Mouse (Mus musculus) gastrocnemius, postnatal 10 days (tissue): Measurements from ENCODE around the gene Pon3. TPM values are rescaled to one million over a fixed set of nuclear protein-coding genes. Genes with fewer than 3 reads are reported as not detected.
"Not testable (repeated sequence)": the region's sequence is repeated elsewhere in the genome, so short reads cannot be mapped to it uniquely, and the experiment has no call there.

Experiments
- DNase-seq: peaks from one replicate; pipeline ENCODE4 v3.0.0; 2021; ENCODE audit warnings: mixed read lengths
- total RNA-seq, 2 experiments: library from RNA; stranded (reverse); gene quantifications; 2 replicates each; pipeline ENCODE4 v1.2.3; 2021

Pon3 gene
- total RNA-seq, 2 experiments from 2014 or later: 17.0 to 24.2 TPM

DNA sequence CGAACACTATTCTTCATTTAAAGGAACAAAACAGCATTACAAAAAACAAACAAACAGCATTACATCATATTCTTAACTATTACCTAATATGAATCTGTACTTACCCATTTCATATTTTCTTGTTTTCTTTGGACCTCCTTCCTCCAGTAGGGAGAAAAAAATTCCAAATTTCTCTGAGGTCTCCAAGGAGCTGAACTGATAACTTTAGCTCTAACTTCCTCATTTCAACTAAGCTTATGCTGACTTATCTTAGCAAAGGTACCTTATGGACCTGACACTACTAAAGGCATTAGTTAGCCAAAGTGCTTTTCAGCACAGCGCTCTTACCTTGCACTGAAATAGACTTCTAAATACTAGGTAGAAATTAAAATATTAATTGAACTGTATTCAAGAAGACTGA is 1.2 kb downstream of the Pon3 start:
- DNase-seq: no peak

- DNase-seq: no peak
Observed at GRCm38 (mm10) chr6:5245926-5246325, 10.2 kb downstream of the Pon3 start.

- DNase-seq: no peak
Observed at GRCm38 (mm10) chr6:5238799-5239198, 17.3 kb downstream of the Pon3 start.

GRCm38 (mm10) chr6:5237510-5237909 is 18.6 kb downstream of the Pon3 start:
- DNase-seq: no peak

DNA sequence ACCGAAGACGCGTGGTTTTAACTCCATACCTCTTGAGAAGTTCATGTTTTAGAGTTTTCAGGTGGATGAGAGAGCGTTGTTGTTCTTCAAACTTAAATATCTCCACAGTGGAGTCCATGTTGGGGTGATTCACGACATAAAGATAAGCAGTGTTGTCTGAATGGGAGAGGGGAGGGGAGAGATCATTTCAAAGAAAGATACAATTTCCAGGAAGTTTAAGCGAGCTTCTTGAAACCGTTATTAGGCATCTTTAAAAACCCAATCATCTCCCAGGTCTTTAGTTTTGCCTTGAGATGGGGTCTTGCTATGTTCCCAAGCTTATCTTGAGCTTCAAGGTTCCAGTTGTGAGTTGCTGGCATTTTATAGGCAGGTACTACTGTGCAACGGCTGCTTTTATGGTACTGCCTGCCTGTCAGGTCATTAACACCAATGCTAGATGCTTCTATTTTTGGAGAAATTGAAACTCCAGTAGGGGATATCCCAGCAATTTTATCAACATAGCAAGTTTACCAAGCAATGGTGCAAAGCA is 19.2 kb downstream of the Pon3 start:
- no peak for DNase-seq

GRCm38 (mm10) chr6:5234563-5234962 is 21.5 kb downstream of the Pon3 start:
- DNase-seq: no peak

DNA sequence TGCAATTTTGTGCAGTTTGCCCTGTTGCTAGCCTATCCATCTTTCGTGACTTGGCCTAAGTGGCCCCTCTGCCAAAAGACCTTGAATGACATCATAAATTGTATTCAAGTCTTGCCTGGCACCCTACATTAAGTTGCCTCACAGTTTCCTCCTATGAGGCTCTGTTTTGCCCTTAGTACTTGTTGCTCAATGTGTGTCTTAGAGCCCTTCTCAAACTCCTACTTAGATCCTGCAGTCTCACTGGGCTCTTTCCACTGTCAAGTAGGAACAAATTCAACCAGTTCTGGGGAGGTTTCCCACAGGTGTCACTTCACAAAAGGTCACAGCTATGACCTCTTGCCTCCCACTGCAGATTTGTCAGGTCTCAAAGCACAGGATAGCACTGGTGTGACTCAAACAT is 22.3 kb downstream of the Pon3 start:
- DNase-seq: no peak

DNA sequence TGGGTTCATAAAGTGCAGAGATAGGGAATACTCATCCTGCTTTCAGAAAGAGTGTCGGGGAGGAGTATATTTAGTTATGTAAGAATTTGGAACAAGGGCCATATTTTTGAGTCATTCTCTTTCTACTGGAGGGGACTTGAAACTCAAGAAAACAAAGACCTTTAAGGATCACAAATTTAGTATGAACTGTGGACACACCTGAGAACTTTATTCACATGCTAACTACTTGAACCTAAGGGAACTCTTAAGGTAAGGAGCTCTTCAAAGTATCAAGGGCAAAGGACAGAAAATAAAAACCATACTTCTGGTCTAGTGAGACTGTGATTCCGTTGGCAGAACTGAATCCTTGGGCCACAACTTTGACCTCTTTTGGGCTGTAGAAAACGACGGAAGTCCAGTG is 24.1 kb downstream of the Pon3 start:
- no peak for DNase-seq

DNA sequence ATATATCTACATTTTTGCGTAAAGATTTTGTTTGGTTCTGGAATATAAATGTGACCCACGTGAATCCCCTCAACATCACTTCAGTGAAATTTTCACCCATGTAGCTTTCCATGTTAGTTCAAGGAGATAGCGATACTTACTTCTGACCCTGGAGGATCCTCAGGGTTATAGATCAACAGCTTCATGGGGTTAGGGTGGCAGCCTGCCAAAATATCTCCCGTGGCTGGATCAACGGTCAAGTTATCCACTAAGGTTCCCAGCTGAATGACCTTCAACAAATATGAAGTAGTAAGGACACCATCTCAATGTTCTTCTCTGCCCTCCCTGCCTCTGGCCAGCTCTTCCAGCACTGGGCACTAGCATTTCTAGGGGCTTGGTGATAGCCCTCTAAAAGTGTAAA is 25.8 kb downstream of the Pon3 start:
- DNase-seq: no peak

DNA sequence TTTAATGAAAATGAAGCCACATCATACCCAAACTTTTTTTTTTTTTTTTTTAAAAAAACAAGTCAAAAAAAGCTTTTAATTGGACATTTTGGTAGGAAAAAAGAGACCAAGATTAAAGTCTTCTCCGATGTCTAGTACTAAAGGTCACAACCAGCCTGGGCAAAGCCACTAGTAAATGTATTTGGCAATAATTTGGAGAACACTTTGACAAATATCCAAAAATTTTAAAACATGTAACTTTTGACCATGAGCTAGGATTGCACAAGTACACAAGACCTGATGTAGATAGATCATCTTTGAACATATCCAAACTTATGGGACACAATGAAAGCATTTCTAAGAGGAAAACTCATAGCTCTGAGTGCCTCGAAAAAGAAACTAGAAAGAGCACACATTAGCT is 32.5 kb downstream of the Pon3 start:
- DNase-seq: not testable (repeated sequence)

- no peak for DNase-seq
Observed at GRCm38 (mm10) chr6:5222080-5222479, 34.0 kb downstream of the Pon3 start.

- no peak for DNase-seq
Observed at GRCm38 (mm10) chr6:5218190-5218589, 37.9 kb downstream of the Pon3 start.

- no peak for DNase-seq
Observed at GRCm38 (mm10) chr6:5207817-5208216, 48.3 kb downstream of the Pon3 start.

- no peak for DNase-seq
Observed at GRCm38 (mm10) chr6:5199916-5200315, 56.2 kb downstream of the Pon3 start.

- DNase-seq: no peak
Observed at GRCm38 (mm10) chr6:5199376-5199905, 56.6 kb downstream of the Pon3 start.

DNA sequence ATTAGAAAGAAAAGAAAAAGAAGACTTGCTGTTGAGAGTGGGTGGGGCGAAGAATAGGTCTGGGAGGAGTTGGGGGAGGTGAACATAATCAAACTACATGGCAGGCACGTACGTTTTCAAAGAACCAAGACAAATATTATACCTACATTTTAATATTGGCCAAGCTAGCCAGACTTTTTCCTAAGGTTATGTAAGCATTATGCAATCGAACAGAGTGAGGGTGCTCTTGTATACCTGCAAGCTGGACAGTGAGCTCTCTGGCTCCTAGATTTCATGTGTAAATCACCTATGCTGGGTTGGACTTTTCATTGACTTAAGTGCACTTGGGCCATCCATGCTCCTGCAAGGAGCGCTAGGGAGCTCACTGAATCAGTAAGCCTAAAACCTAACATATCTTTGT is 57.5 kb downstream of the Pon3 start:
- DNase-seq: no peak

GRCm38 (mm10) chr6:5193693-5194092 is 62.4 kb downstream of the Pon3 start, which contains the start of gene Pon1:
Gene Pon1, minus strand, starts transcription at chr6:5193946.
- DNase-seq: no peak

GRCm38 (mm10) chr6:5190761-5191160 is 65.3 kb downstream of the Pon3 start:
- DNase-seq: no peak

- DNase-seq: no peak
Observed at GRCm38 (mm10) chr6:5189507-5189906, 66.6 kb downstream of the Pon3 start.

DNA sequence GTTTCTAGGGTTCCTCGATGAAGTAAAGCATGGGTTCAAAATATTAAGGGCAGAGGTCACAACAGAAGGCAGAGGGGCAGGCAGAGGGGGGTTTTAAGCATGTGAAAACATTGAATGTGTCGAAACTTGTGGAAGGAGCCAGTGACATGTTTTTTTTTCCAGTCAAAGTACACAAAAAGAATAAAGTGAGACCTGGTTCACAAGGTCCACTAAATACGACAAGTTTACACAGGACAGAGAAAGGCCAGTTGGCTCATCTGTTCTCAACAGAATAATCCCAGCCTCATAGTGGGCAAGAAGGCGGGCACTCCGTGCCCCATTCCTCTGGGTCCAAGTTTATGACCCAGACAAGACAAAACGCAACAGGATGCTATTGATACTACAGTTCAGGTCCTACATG is 67.1 kb downstream of the Pon3 start:
- no peak for DNase-seq

DNA sequence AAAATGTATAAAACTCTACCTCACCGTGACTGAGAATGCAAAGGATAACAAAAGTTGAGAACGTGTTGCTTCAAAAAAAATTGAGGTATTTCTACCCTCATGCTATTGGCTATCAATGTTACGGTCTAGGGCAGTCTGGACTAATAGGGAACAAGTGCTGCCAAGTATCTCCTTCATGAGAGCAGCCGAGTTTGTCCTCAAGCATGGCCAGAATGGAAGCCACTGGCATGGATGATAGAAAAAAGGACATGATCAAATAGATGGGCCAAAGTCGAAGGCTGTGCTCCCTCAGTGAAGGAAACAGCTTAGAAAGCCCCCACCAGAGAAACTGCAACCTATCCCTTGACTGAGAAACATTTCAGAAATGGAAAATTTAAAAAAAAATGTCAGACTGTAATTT is 68.0 kb downstream of the Pon3 start:
- DNase-seq: no peak

GRCm38 (mm10) chr6:5187586-5187985 is 68.5 kb downstream of the Pon3 start:
- no peak for DNase-seq

GRCm38 (mm10) chr6:5186229-5186950 is 69.7 kb downstream of the Pon3 start:
- no peak for DNase-seq

DNA sequence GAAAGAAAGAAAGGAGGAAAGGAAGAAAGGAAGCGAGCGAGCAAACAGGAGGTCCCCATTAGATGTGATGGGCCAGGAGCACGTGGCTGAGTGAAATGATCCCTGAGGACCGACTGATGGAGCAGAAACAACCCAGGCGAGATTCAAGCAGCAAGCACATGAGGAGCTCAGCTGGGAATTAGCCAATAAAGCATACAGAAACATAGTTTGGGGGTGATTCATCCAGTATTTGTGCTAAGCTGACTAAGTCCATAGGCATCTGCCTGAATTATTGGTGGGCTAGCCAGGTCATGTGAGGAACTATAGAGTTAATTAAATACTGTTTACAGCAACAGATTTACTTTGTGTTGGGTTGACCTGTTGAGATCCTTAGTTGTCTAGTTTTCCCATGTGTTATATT is 75.4 kb downstream of the Pon3 start:
- DNase-seq: no peak
